Mouse (Mus musculus): ENCODE data around the gene Lrmp. TPM values are rescaled to one million over a fixed set of nuclear protein-coding genes. Genes with fewer than 3 reads are reported as not detected.

The Lrmp gene
- polyA plus RNA-seq, 1 experiment from 2014 or later, result 0.35 TPM

GRCm38 (mm10) chr6:145179665-145180064 is 64.2 kb downstream of the Lrmp start:
- WGBS, result 27% methylated on average over 6 of the region's 6 CpGs
- ATAC-seq, result no peak

GRCm38 (mm10) chr6:145182044-145182443 is 66.6 kb downstream of the Lrmp start:
- H3K27ac ChIP-seq (ENCODE audit: low read length), result no peak overlapping the region
- no peak overlapping the region for H3K9ac ChIP-seq (replicated peaks; ENCODE audit: low read depth, low read length)
- no peak for ATAC-seq
- H3K36me3 ChIP-seq (ENCODE audit: control insufficient read depth, insufficient read depth), result no peaks in the 10 kb centered on the region
- H3K4me2 ChIP-seq (ENCODE audit: low read length), result no peak overlapping the region
- WGBS, result 75% methylated on average over 8 of the region's 8 CpGs
- H3K4me1 ChIP-seq (replicated peaks; ENCODE audit: control insufficient read depth, insufficient read depth, low read length), result no peaks in the 10 kb centered on the region
- H3K4me3 ChIP-seq (replicated peaks; ENCODE audit: low read length), result no peak overlapping the region
- H3K9me3 ChIP-seq (ENCODE audit: control insufficient read depth, low read length), result no peaks in the 10 kb centered on the region
- H3K27me3 ChIP-seq (replicated peaks; ENCODE audit: control insufficient read depth, insufficient read depth, low read length), result no peaks in the 10 kb centered on the region

More at GRCm38 (mm10) chr6:145179665-145180064, 64.2 kb downstream of the Lrmp start:
- Histone ChIP-seq H3K4me1 (replicated peaks; ENCODE audit: control insufficient read depth, insufficient read depth, low read length) (no peaks in the 10 kb centered on the region; the same call in 1 of the 2 replicates), H3K27me3 (replicated peaks; ENCODE audit: control insufficient read depth, insufficient read depth, low read length) (0 out of 2 replicates have a peak, but pooled peaks cover 3% of the 10 kb centered on the region), H3K27ac (ENCODE audit: low read length) (no peak overlapping the region), H3K9me3 (ENCODE audit: control insufficient read depth, low read length) (no peaks in the 10 kb centered on the region), H3K4me2 (ENCODE audit: low read length) (no peak overlapping the region), H3K4me3 (replicated peaks; ENCODE audit: low read length) (no peak overlapping the region), H3K9ac (replicated peaks; ENCODE audit: low read depth, low read length) (no peak overlapping the region), H3K36me3 (ENCODE audit: control insufficient read depth, insufficient read depth) (no peaks in the 10 kb centered on the region)

GRCm38 (mm10) chr6:145186096-145186495 is 70.6 kb downstream of the Lrmp start:
- Histone ChIP-seq H3K9me3 (ENCODE audit: control insufficient read depth, low read length) (no peaks in the 10 kb centered on the region), H3K4me1 (replicated peaks; ENCODE audit: control insufficient read depth, insufficient read depth, low read length) (no peaks in the 10 kb centered on the region), H3K4me2 (ENCODE audit: low read length) (no peak overlapping the region), H3K27ac (ENCODE audit: low read length) (no peak overlapping the region), H3K9ac (replicated peaks; ENCODE audit: low read depth, low read length) (no peak overlapping the region), H3K36me3 (ENCODE audit: control insufficient read depth, insufficient read depth) (no peaks in the 10 kb centered on the region), H3K27me3 (replicated peaks; ENCODE audit: control insufficient read depth, insufficient read depth, low read length) (no peaks in the 10 kb centered on the region), H3K4me3 (replicated peaks; ENCODE audit: low read length) (no peak overlapping the region)
- WGBS, result 63% methylated on average over 1 of the region's 1 CpGs
- no peak for ATAC-seq

GRCm38 (mm10) chr6:145187093-145188088 is 71.9 kb downstream of the Lrmp start:
- ATAC-seq, result peak; percentile 85
- Histone ChIP-seq H3K4me1 (replicated peaks; ENCODE audit: control insufficient read depth, insufficient read depth, low read length) (no peaks in the 10 kb centered on the region), H3K27ac (ENCODE audit: low read length) (0 out of 2 replicates have a peak overlapping the region, but pooled peaks have one; percentile 7), H3K4me2 (ENCODE audit: low read length) (peak overlapping the region; percentile 47), H3K36me3 (ENCODE audit: control insufficient read depth, insufficient read depth) (no peaks in the 10 kb centered on the region), H3K27me3 (replicated peaks; ENCODE audit: control insufficient read depth, insufficient read depth, low read length) (no peaks in the 10 kb centered on the region), H3K9ac (replicated peaks; ENCODE audit: low read depth, low read length) (peak overlapping the region; percentile 26; the same call in 1 of the 2 replicates), H3K9me3 (ENCODE audit: control insufficient read depth, low read length) (no peaks in the 10 kb centered on the region), H3K4me3 (replicated peaks; ENCODE audit: low read length) (peak overlapping the region; percentile 32)
- WGBS, result 57% methylated on average over 27 of the region's 27 CpGs

- no peak for ATAC-seq
- Histone ChIP-seq H3K9ac (replicated peaks; ENCODE audit: low read depth, low read length) (no peak overlapping the region), H3K4me3 (replicated peaks; ENCODE audit: low read length) (no peak overlapping the region), H3K36me3 (ENCODE audit: control insufficient read depth, insufficient read depth) (no peaks in the 10 kb centered on the region), H3K4me1 (replicated peaks; ENCODE audit: control insufficient read depth, insufficient read depth, low read length) (no peaks in the 10 kb centered on the region), H3K27ac (ENCODE audit: low read length) (no peak overlapping the region), H3K27me3 (replicated peaks; ENCODE audit: control insufficient read depth, insufficient read depth, low read length) (no peaks in the 10 kb centered on the region), H3K9me3 (ENCODE audit: control insufficient read depth, low read length) (no peaks in the 10 kb centered on the region), H3K4me2 (ENCODE audit: low read length) (no peak overlapping the region)
- 86% methylated on average over 3 of the region's 3 CpGs for WGBS
Measured at GRCm38 (mm10) chr6:145193038-145193437, 77.6 kb downstream of the Lrmp start.

GRCm38 (mm10) chr6:145193446-145193845 is 78.0 kb downstream of the Lrmp start:
- H3K4me1 ChIP-seq (replicated peaks; ENCODE audit: control insufficient read depth, insufficient read depth, low read length), result no peaks in the 10 kb centered on the region
- no peaks in the 10 kb centered on the region for H3K36me3 ChIP-seq (ENCODE audit: control insufficient read depth, insufficient read depth)
- H3K27ac ChIP-seq (ENCODE audit: low read length), result no peak overlapping the region
- H3K9me3 ChIP-seq (ENCODE audit: control insufficient read depth, low read length), result no peaks in the 10 kb centered on the region
- no peaks in the 10 kb centered on the region for H3K27me3 ChIP-seq (replicated peaks; ENCODE audit: control insufficient read depth, insufficient read depth, low read length)
- WGBS, result 85% methylated on average over 11 of the region's 11 CpGs
- H3K4me2 ChIP-seq (ENCODE audit: low read length), result no peak overlapping the region
- ATAC-seq, result no peak
- H3K4me3 ChIP-seq (replicated peaks; ENCODE audit: low read length), result no peak overlapping the region
- no peak overlapping the region for H3K9ac ChIP-seq (replicated peaks; ENCODE audit: low read depth, low read length)

- ATAC-seq, result no peak
- H3K36me3 ChIP-seq (ENCODE audit: control insufficient read depth, insufficient read depth), result no peaks in the 10 kb centered on the region
- H3K4me3 ChIP-seq (replicated peaks; ENCODE audit: low read length), result no peak overlapping the region
- no peaks in the 10 kb centered on the region for H3K9me3 ChIP-seq (ENCODE audit: control insufficient read depth, low read length)
- WGBS, result 95% methylated on average over 8 of the region's 8 CpGs
- H3K4me2 ChIP-seq (ENCODE audit: low read length), result no peak overlapping the region
- H3K9ac ChIP-seq (replicated peaks; ENCODE audit: low read depth, low read length), result no peak overlapping the region
- H3K4me1 ChIP-seq (replicated peaks; ENCODE audit: control insufficient read depth, insufficient read depth, low read length), result no peaks in the 10 kb centered on the region
- no peak overlapping the region for H3K27ac ChIP-seq (ENCODE audit: low read length)
- no peaks in the 10 kb centered on the region for H3K27me3 ChIP-seq (replicated peaks; ENCODE audit: control insufficient read depth, insufficient read depth, low read length)
Measured at GRCm38 (mm10) chr6:145197949-145198686, 82.7 kb downstream of the Lrmp start.

- Histone ChIP-seq H3K9me3 (ENCODE audit: control insufficient read depth, low read length) (no peaks in the 10 kb centered on the region), H3K36me3 (ENCODE audit: control insufficient read depth, insufficient read depth) (no peaks in the 10 kb centered on the region), H3K4me1 (replicated peaks; ENCODE audit: control insufficient read depth, insufficient read depth, low read length) (no peaks in the 10 kb centered on the region), H3K9ac (replicated peaks; ENCODE audit: low read depth, low read length) (no peak overlapping the region), H3K4me3 (replicated peaks; ENCODE audit: low read length) (no peak overlapping the region), H3K4me2 (ENCODE audit: low read length) (no peak overlapping the region), H3K27me3 (replicated peaks; ENCODE audit: control insufficient read depth, insufficient read depth, low read length) (no peaks in the 10 kb centered on the region), H3K27ac (ENCODE audit: low read length) (no peak overlapping the region)
- no peak for ATAC-seq
- WGBS, result 87% methylated on average over 13 of the region's 13 CpGs
Measured at GRCm38 (mm10) chr6:145202432-145203125, 87.1 kb downstream of the Lrmp start.

- no peaks in the 10 kb centered on the region for H3K9me3 ChIP-seq (ENCODE audit: control insufficient read depth, low read length)
- H3K4me3 ChIP-seq (replicated peaks; ENCODE audit: low read length), result no peak overlapping the region
- no peak overlapping the region for H3K9ac ChIP-seq (replicated peaks; ENCODE audit: low read depth, low read length)
- H3K4me1 ChIP-seq (replicated peaks; ENCODE audit: control insufficient read depth, insufficient read depth, low read length), result no peaks in the 10 kb centered on the region
- ATAC-seq, result no peak
- WGBS, result 90% methylated on average over 6 of the region's 6 CpGs
- H3K27ac ChIP-seq (ENCODE audit: low read length), result no peak overlapping the region
- H3K36me3 ChIP-seq (ENCODE audit: control insufficient read depth, insufficient read depth), result no peaks in the 10 kb centered on the region
- H3K27me3 ChIP-seq (replicated peaks; ENCODE audit: control insufficient read depth, insufficient read depth, low read length), result no peaks in the 10 kb centered on the region
- no peak overlapping the region for H3K4me2 ChIP-seq (ENCODE audit: low read length)
Measured at GRCm38 (mm10) chr6:145204440-145204839, 89.0 kb downstream of the Lrmp start.
